Mouse (Mus musculus) frontal cortex, postnatal 14 days (tissue): Measurements from ENCODE around the gene Olfr1391.
"Not testable (repeated sequence)": the region's sequence is repeated elsewhere in the genome, so short reads cannot be mapped to it uniquely, and the experiment has no call there.

Source experiments
- DNase-seq, 2 experiments: peaks; one replicate each; pipeline ENCODE4 v3.0.0; 2022; ENCODE audit warnings: low spot score in 2 of 2

The Olfr1391 gene

DNA sequence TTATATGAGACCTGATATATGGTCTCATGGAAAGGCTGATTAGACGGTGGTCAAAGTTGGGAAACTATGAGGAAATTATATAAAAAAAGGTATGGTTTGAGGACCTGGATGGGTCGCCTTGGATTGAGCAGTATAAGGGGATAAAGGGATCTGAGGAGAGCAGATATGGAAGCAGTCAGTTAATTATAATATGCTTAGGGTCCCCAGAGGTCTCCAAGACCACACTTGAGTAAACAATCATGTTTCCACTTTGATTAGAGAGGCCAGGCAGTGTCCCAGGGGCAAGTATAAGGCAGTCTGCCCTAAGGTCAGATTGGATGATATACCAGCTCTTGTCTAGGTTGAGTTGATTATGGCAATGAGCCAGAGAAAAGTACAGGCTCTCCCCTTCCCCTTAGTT lies at the start of gene Olfr1391:
Gene Olfr1391, plus strand, starts transcription at position 301 of the 400 bp plus-strand sequence.
- DNase-seq = no peak

DNA sequence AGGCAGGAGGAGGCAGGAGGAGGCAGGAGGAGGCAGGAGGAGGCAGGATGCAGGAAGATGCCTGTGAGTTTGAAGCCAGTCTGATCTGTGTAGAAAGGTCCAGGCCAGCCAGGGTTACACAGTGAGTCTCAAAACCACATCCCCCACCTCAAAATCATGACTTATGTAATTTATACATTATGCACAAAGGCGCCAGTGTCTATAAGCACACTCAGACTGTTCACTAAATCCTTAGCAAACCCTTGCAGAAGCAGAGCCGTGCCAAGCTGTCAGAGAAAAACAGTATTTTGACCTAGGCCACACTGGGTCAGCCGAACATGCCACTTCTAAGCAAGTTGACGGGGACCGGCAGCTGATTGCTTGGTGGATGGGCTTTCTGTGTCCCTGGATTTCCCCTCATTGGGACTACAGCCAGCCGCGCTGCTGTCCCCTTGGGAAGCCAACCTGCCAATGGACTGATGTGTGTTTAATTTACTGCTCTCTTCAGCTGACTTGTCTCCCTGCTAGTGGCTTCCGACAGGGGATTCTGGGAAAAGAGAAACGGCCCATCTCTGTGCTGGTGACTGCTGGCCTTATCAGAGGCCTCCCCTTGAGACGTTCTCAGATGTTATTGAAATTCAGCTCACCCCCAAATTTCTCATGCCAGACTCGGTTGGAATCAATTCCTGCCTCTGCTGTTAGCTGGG lies 48.6 kb upstream of the Olfr1391 start:
- no peak for DNase-seq

DNA sequence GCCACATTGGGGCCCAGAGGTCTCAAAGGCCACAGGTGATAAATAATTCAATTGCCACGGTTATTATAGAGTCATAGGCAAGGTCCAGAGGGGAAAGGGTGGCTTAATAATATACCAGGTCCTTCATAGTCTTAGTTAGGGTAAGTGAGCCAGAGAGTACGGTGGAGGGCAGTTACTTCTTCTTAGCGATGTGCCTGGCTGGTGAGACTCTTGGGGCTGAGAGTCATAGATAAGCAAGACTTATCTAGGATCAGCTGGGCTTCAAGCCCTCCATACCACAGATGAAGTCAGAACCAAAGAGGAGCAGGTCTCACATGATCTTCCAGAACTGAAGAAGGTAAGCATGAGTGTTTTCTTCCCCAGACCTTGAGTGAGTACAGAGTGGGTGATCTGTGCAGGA lies 44.3 kb upstream of the Olfr1391 start, which contains the start of gene Olfr1393:
Gene Olfr1393, plus strand, starts transcription at position 83 of the 400 bp plus-strand sequence.
- no peak for DNase-seq

DNA sequence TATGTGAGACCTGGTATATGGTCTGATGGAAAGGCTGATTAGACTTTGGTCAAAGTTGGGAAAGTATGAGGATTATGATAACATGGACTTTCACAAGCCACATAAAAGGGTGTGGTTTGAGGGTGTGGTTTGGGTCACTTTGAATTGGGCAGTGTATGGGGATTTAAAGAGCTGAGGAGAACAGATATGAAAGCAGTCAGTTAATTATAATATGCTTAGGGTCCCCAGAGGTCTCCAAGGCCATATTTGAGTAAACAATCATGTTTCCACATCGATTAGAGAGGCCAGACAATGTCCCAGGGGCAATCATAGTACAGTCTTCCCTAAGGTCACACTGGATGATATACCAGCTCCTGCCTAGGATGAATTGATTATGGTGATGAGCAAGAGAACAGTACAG lies 37.6 kb upstream of the Olfr1391 start, which contains the start of gene Olfr1392:
Gene Olfr1392, plus strand, starts transcription at position 301 of the 400 bp plus-strand sequence.
- DNase-seq = not testable (repeated sequence)

DNA sequence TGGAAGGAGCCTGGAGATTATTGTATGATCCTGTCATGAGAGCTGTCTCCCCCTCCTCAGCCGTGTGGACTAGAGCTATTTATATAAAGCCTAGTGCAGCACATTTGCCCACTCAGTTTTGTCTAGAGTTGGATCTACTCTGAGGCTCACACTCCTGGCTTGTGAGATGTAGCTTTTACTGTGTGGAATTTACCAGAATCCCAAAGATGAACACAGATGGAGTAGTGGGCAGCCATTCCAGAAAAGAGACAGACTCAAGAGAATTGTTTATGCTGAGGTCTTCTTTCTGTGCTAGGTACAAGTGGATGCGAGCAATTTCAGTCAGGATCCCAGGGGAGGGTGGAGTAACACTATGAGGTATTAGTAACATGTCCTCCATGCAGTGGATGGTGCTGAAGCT lies 35.3 kb upstream of the Olfr1391 start:
- DNase-seq = no peak

DNA sequence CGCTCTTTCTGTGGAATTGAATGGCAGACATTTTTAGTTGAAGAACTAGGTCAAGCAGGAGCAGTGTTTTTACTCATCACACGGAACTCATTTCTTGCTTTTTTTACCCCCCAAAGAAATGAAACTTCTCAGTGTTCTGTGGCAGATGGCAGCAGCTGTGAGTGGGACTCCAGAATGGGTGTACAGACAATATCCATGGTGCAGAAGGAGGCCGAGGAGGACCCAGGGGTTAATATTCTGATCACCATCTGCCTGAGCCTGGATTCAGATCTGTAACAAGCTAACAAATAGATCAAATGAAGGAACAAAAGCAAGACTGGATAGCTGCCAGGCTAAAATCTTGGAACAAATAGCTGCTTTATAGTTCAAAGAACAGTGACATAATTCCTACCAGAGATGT lies 29.8 kb upstream of the Olfr1391 start:
- DNase-seq = no peak

DNA sequence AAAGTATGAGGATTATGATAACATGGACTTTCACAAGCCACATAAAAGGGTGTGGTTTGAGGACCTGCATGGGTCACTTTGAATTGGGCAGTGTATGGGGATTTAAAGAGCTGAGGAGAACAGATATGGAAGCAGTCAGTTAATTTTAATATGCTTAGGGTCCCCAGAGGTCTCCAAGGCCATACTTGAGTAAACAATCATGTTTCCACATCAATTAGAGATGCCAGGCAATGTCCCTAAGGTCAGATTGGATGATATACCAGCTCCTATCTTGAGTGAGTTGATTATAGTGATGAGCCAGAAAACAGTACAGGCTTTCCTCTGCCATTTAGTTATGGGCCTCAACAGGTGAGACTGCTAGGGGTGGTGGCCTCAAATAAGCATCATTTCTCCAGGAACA lies 18.1 kb upstream of the Olfr1391 start, which contains the start of gene Olfr10:
Gene Olfr10, plus strand, starts transcription at position 301 of the 400 bp plus-strand sequence.
- no peak for DNase-seq

DNA sequence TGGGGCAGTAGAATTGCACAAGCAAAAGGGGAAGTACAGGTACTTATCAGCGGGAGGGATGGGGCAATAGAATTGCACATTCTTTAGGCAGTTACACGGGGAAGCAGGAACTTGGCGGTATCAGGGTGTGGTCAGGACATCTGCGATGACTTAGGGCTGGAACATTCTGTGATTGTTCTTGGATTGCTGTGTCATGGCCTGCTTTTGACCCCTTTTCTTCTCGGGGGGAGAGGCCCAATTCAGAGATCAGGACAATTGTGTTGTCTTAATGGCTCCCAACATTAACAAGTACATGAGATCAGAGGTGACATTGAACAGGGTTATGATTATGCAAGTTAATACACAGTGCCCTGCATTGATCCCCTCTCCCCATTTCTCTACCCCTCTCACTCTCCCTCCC lies 14.0 kb upstream of the Olfr1391 start:
- not testable (repeated sequence) for DNase-seq

DNA sequence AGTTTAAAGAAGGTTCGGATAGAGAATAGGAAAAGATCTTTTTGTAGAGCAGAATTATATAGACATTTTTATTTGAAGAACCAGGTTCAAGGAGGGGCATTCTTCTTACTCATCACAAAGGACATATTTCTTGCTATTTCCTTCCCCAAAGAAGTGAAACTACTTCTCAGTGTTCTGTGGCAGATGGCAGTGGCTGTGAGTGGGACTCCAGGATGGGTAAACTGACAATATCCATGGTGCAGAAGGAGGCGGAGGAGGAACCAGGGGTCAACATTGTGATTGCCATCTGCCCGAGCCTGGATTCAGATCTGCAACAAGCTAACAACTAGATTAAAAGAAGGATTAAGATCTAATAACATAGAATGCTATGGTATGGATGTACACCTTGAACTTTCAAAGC lies 4.2 kb downstream of the Olfr1391 start:
- DNase-seq = no peak

DNA sequence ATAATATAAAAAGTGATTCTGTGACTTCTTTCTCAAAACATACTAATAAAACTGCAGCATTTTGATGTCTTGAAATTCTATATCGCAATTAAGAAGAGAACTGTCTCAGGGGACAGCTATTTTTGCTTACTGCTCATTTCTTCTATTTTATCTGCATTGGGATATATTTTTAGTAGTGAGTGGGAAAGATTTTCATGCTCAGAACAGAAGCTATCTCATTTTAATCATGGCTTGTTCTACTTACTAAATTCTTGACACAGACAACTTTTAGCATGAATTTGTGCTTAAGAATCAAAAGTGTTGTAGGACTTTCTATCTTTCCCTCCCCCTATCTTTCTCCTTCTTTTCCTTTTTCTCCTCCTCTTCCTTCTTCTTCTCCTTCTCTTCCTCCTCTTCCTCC lies 7.1 kb downstream of the Olfr1391 start:
- no peak for DNase-seq

DNA sequence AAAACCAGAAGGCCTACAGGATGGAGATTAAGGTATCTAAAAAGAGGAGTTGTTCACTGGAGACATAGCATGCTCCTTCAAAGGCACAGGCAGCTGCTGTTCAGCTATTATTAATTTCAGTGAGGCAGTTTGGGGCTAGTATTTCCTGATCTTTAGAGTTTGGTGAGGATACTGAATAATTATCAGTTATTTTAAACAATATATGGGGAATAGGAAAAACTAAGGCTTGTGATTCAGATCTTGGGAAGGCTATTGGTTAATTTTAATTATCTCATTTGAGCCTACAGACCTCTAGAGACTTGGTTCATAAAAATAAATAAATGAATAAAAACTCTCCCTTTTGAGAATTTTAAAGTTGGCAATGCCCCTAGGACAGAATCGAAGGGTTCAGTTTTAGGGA lies 12.3 kb downstream of the Olfr1391 start, which contains the start of gene Olfr1390:
Gene Olfr1390, plus strand, starts transcription at position 301 of the 400 bp plus-strand sequence.
- DNase-seq = no peak

DNA sequence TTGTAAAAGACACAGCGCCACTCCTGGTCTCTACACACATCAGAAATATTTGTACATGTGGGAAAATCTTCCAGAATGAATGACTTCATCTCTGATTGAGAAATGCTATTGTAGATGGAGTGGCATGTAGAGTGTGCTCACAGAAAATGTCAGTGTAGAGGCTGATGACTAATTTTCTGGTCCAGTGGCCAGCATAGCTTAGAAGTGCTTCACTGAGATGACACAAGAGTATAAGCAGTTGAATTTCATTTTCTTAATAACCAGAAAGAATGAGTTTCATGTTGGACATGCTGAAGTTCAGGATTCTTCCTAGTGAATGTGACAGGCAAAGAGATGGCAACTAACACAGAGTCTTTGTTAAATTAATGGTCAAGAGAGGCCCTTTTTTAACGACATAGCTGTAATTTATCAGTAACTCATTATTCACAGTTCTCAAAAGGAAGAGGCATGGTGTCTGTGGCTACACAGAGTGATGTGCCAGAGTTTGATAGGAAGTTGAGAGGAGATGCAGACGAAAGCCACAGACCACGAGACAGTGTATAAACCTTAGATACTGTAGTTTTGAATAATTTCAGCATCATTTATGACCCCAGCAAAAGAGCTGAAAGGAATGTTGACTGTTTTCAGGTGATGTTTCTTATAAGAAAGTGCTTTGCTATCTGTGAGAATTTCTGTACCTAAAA lies 14.7 kb downstream of the Olfr1391 start:
- DNase-seq = no peak
